7 mouse cellular contexts compared by ENCODE assay signal in genomic region chr5:108669986-108670385, GRCm38 (mm10). TPM values are rescaled to one million over a fixed set of nuclear protein-coding genes. Genes with fewer than 3 reads are reported as not detected.
DNase-seq lines count a peak whose midpoint lies in the region; ATAC-seq and TF ChIP-seq lines count a peak whose summit lies in the region.

No protein-coding gene starts in this region.

- no peak for DNase-seq in lung, postnatal 25 days (ENCODE audit: low spot score)
- DNase-seq in limb, embryonic 14.5 days (ENCODE audit: low spot score): no peak
- no peak for DNase-seq in Muller cell, postnatal 12 days (ENCODE audit: inconsistent ontology term)
- no peak for DNase-seq in urinary bladder, postnatal 36 days (ENCODE audit: low spot score in 2 of 2)

- no peak overlapping the region for H3K27ac ChIP-seq in lung, embryonic 15.5 days
- no peak overlapping the region for H3K27ac ChIP-seq in forebrain, embryonic 13.5 days
- H3K27ac ChIP-seq in limb, embryonic 14.5 days (replicated peaks; ENCODE audit: low read depth, low read length): no peak overlapping the region
- H3K27ac ChIP-seq in stomach, embryonic 15.5 days: peak overlapping the region; percentile 89; the same call in 1 of the 2 replicates

- peaks cover 10% of the 10 kb centered on the region; the same call in 1 of the 2 replicates for H3K36me3 ChIP-seq in lung, embryonic 15.5 days
- peaks cover 21% of the 10 kb centered on the region for H3K36me3 ChIP-seq in forebrain, embryonic 13.5 days (ENCODE audit: poor library complexity, severe bottlenecking)
- H3K36me3 ChIP-seq in limb, embryonic 14.5 days (ENCODE audit: control insufficient read depth, insufficient read depth, low read length): peaks cover 7% of the 10 kb centered on the region
- H3K36me3 ChIP-seq in stomach, embryonic 15.5 days: peaks cover 15% of the 10 kb centered on the region; the same call in 1 of the 2 replicates

- peak; percentile 10; the same call in 1 of the 2 replicates for ATAC-seq in lung, embryonic 15.5 days (ENCODE audit: borderline replicate concordance, extremely low read depth, low FRiP score, low TSS enrichment)
- peak; percentile 5; the same call in 1 of the 2 replicates for ATAC-seq in forebrain, embryonic 13.5 days
- ATAC-seq in limb, embryonic 14.5 days (ENCODE audit: low FRiP score, low read depth): no peak
- ATAC-seq in stomach, embryonic 15.5 days (ENCODE audit: insufficient read depth, low FRiP score, low read depth): no peak

- no peaks in the 10 kb centered on the region for H3K9me3 ChIP-seq in lung, embryonic 15.5 days
- no peaks in the 10 kb centered on the region for H3K9me3 ChIP-seq in forebrain, embryonic 13.5 days (replicated peaks)
- no peaks in the 10 kb centered on the region for H3K9me3 ChIP-seq in limb, embryonic 14.5 days (ENCODE audit: control insufficient read depth, low read length)
- H3K9me3 ChIP-seq in stomach, embryonic 15.5 days: no peaks in the 10 kb centered on the region

- peak overlapping the region; percentile 81 for H3K4me2 ChIP-seq in lung, embryonic 15.5 days
- peak overlapping the region; percentile 61 for H3K4me2 ChIP-seq in forebrain, embryonic 13.5 days
- H3K4me2 ChIP-seq in limb, embryonic 14.5 days (replicated peaks; ENCODE audit: low read depth, low read length, severe bottlenecking): peak overlapping the region; percentile 85
- peak overlapping the region; percentile 80 for H3K4me2 ChIP-seq in stomach, embryonic 15.5 days

- TF ChIP-seq POLR2A in limb, embryonic 14.5 days (IDR thresholded peaks at IDR 0.05; ENCODE audit: borderline replicate concordance, extremely low read depth, insufficient read depth, insufficient read length): no peak

- H3K9ac ChIP-seq in lung, embryonic 15.5 days: no peak overlapping the region
- H3K9ac ChIP-seq in forebrain, embryonic 13.5 days: peak overlapping the region; percentile 69; the same call in 1 of the 2 replicates
- peak overlapping the region; percentile 78 for H3K9ac ChIP-seq in limb, embryonic 14.5 days (ENCODE audit: low read depth, low read length, severe bottlenecking)
- no peak overlapping the region; the same call in 1 of the 2 replicates for H3K9ac ChIP-seq in stomach, embryonic 15.5 days

- H3K4me1 ChIP-seq in lung, embryonic 15.5 days: peaks cover 18% of the 10 kb centered on the region
- peaks cover 17% of the 10 kb centered on the region for H3K4me1 ChIP-seq in forebrain, embryonic 13.5 days
- H3K4me1 ChIP-seq in limb, embryonic 14.5 days (ENCODE audit: control insufficient read depth, insufficient read depth, low read length): peaks cover 11% of the 10 kb centered on the region; the same call in 1 of the 2 replicates
- H3K4me1 ChIP-seq in stomach, embryonic 15.5 days: peaks cover 10% of the 10 kb centered on the region

- peak overlapping the region; percentile 58; the same call in 1 of the 2 replicates for H3K4me3 ChIP-seq in lung, embryonic 15.5 days
- peak overlapping the region; percentile 53 for H3K4me3 ChIP-seq in forebrain, embryonic 13.5 days
- H3K4me3 ChIP-seq in limb, embryonic 14.5 days (replicated peaks; ENCODE audit: low read length): peak overlapping the region; percentile 53; the same call in 1 of the 2 replicates
- H3K4me3 ChIP-seq in stomach, embryonic 15.5 days (replicated peaks): peak overlapping the region; percentile 59; the same call in 1 of the 2 replicates

- WGBS in lung, embryonic 15.5 days: 67% methylated on average over 9 of the region's 9 CpGs
- 78% methylated on average over 9 of the region's 9 CpGs for WGBS in forebrain, embryonic 13.5 days
- 79% methylated on average over 9 of the region's 9 CpGs for WGBS in limb, embryonic 14.5 days
- 69% methylated on average over 9 of the region's 9 CpGs for WGBS in stomach, embryonic 15.5 days

- H3K27me3 ChIP-seq in lung, embryonic 15.5 days: no peaks in the 10 kb centered on the region
- peaks cover 3% of the 10 kb centered on the region; the same call in 1 of the 2 replicates for H3K27me3 ChIP-seq in forebrain, embryonic 13.5 days
- H3K27me3 ChIP-seq in limb, embryonic 14.5 days (ENCODE audit: control insufficient read depth, insufficient read depth, low read length): no peaks in the 10 kb centered on the region
- no peaks in the 10 kb centered on the region for H3K27me3 ChIP-seq in stomach, embryonic 15.5 days (replicated peaks)

RNA-seq across cellular contexts. Expression of gene Dgkq, which starts 0.5 kb away (rescaled TPM):
- polyA plus RNA-seq in lung, embryonic 15.5 days (2015; fragmentation: Nextera tagmentation; extraction: Ambion mirVana): 10.7 and 11.7 TPM in 2 replicates
- 13.7 and 19.0 TPM in 2 replicates for polyA plus RNA-seq in forebrain, embryonic 13.5 days (2015; fragmentation: Nextera tagmentation; extraction: Ambion mirVana)
- 35.3 and 40.5 TPM in 2 replicates for polyA plus RNA-seq in limb, embryonic 14.5 days (2012; rRNA removed)
- polyA plus RNA-seq in limb, embryonic 14.5 days (2014; fragmentation: Nextera tagmentation; extraction: Ambion mirVana): 12.5 and 13.3 TPM in 2 replicates
- 10.6 and 11.0 TPM in 2 replicates for polyA plus RNA-seq in stomach, embryonic 15.5 days (2015; fragmentation: Nextera tagmentation; extraction: Ambion mirVana)

RNA-seq across cellular contexts. Expression of gene Slc26a1, which starts 5.4 kb away (rescaled TPM):
- polyA plus RNA-seq in lung, embryonic 15.5 days (2015; fragmentation: Nextera tagmentation; extraction: Ambion mirVana): 0.39 and 0.50 TPM in 2 replicates
- polyA plus RNA-seq in forebrain, embryonic 13.5 days (2015; fragmentation: Nextera tagmentation; extraction: Ambion mirVana): 1.5 and 1.6 TPM in 2 replicates
- 1.3 and 2.6 TPM in 2 replicates for polyA plus RNA-seq in limb, embryonic 14.5 days (2012; rRNA removed)
- polyA plus RNA-seq in limb, embryonic 14.5 days (2014; fragmentation: Nextera tagmentation; extraction: Ambion mirVana): 1.1 and 1.4 TPM in 2 replicates
- polyA plus RNA-seq in stomach, embryonic 15.5 days (2015; fragmentation: Nextera tagmentation; extraction: Ambion mirVana): 2.3 and 2.6 TPM in 2 replicates

RNA-seq across cellular contexts. Expression of gene Idua, which starts 9.9 kb away (rescaled TPM):
- polyA plus RNA-seq in lung, embryonic 15.5 days (2015; fragmentation: Nextera tagmentation; extraction: Ambion mirVana): 12.1 and 14.5 TPM in 2 replicates
- polyA plus RNA-seq in forebrain, embryonic 13.5 days (2015; fragmentation: Nextera tagmentation; extraction: Ambion mirVana): 7.7 and 7.9 TPM in 2 replicates
- polyA plus RNA-seq in limb, embryonic 14.5 days (2012; rRNA removed): 21.4 and 26.8 TPM in 2 replicates
- 15.6 and 17.1 TPM in 2 replicates for polyA plus RNA-seq in limb, embryonic 14.5 days (2014; fragmentation: Nextera tagmentation; extraction: Ambion mirVana)
- 13.4 and 13.9 TPM in 2 replicates for polyA plus RNA-seq in stomach, embryonic 15.5 days (2015; fragmentation: Nextera tagmentation; extraction: Ambion mirVana)

RNA-seq across cellular contexts. Expression of gene Fgfrl1, which starts 22.2 kb away (rescaled TPM):
- polyA plus RNA-seq in lung, embryonic 15.5 days (2015; fragmentation: Nextera tagmentation; extraction: Ambion mirVana): 35.8 and 36.3 TPM in 2 replicates
- polyA plus RNA-seq in forebrain, embryonic 13.5 days (2015; fragmentation: Nextera tagmentation; extraction: Ambion mirVana): 5.5 and 5.6 TPM in 2 replicates
- polyA plus RNA-seq in limb, embryonic 14.5 days (2012; rRNA removed): 119 and 158 TPM in 2 replicates
- 46.5 and 51.8 TPM in 2 replicates for polyA plus RNA-seq in limb, embryonic 14.5 days (2014; fragmentation: Nextera tagmentation; extraction: Ambion mirVana)
- 25.9 and 26.4 TPM in 2 replicates for polyA plus RNA-seq in stomach, embryonic 15.5 days (2015; fragmentation: Nextera tagmentation; extraction: Ambion mirVana)

RNA-seq across cellular contexts. Expression of gene Tmem175, which starts 40.4 kb away (rescaled TPM):
- 28.3 and 29.5 TPM in 2 replicates for polyA plus RNA-seq in lung, embryonic 15.5 days (2015; fragmentation: Nextera tagmentation; extraction: Ambion mirVana)
- 19.9 and 20.0 TPM in 2 replicates for polyA plus RNA-seq in forebrain, embryonic 13.5 days (2015; fragmentation: Nextera tagmentation; extraction: Ambion mirVana)
- 41.8 and 63.3 TPM in 2 replicates for polyA plus RNA-seq in limb, embryonic 14.5 days (2012; rRNA removed)
- 32.8 and 35.5 TPM in 2 replicates for polyA plus RNA-seq in limb, embryonic 14.5 days (2014; fragmentation: Nextera tagmentation; extraction: Ambion mirVana)
- 23.9 and 26.5 TPM in 2 replicates for polyA plus RNA-seq in stomach, embryonic 15.5 days (2015; fragmentation: Nextera tagmentation; extraction: Ambion mirVana)

Comparison
In these comparisons a context has a peak if more than half of its experiments do, and no peak if none do; other contexts are left out.
1. ATAC-seq: peak in lung, embryonic 15.5 days (single experiment) and forebrain, embryonic 13.5 days (single experiment); none in limb, embryonic 14.5 days (single experiment) and stomach, embryonic 15.5 days (single experiment).
2. H3K9ac ChIP-seq: peak in forebrain, embryonic 13.5 days (single experiment) and limb, embryonic 14.5 days (single experiment); none in lung, embryonic 15.5 days (single experiment) and stomach, embryonic 15.5 days (single experiment).
3. Peak in every context shown above with its lines, with median percentiles within 50 percentile points of each other: H3K4me2 ChIP-seq and H3K4me3 ChIP-seq.